Mouse (Mus musculus) adrenal gland, postnatal 4 days (tissue): ENCODE data around the gene Drg2. TPM values are rescaled to one million over a fixed set of nuclear protein-coding genes. Genes with fewer than 3 reads are reported as not detected.

ENCODE experiments used
- DNase-seq, 2 experiments: peaks; one replicate each; pipeline ENCODE4 v3.0.0; 2021 to 2022; ENCODE audit warnings: low spot score in 2 of 2, mixed read lengths in 2 of 2
- total RNA-seq, 2 experiments: library from RNA; stranded (reverse); gene quantifications; 2 replicates each; pipeline ENCODE4 v1.2.3; 2021

Drg2 gene
- total RNA-seq, 2 experiments from 2014 or later: 78.7 to 79.8 TPM

- DNase-seq: peak in 1 of 2 experiments; percentile 38
These were observed 11.6 kb downstream of the Drg2 start for GRCm38 (mm10) chr11:60465943-60466380.

DNA sequence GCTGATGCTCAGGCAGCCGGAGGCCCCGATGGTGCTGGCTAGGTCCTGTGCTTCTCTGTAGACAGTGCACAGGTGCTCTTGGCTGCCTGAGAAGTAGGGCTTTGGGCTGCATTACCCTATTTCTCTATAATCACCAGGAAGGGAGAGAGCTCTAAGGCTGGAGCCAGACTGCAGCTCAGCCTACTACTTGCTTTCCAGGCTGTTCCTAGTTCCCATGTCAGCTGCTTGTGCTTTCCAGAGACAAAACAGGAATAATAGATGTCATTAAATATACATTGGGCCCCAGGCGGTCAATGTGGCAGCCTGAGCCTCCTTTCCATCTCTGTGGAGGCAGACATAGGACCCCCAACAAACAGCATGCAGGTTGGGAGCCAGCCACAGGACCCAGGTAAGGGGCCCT is 14.6 kb downstream of the Drg2 start, which contains the start of gene Myo15:
Myo15 (plus strand) TSS at position 301 of the 400 bp plus-strand sequence.
- DNase-seq: no peak

GRCm38 (mm10) chr11:60470743-60471142 is 16.4 kb downstream of the Drg2 start:
- DNase-seq: no peak

GRCm38 (mm10) chr11:60474534-60474933 is 20.1 kb downstream of the Drg2 start:
- no peak for DNase-seq

GRCm38 (mm10) chr11:60475668-60476362 is 21.4 kb downstream of the Drg2 start:
- no peak for DNase-seq

DNA sequence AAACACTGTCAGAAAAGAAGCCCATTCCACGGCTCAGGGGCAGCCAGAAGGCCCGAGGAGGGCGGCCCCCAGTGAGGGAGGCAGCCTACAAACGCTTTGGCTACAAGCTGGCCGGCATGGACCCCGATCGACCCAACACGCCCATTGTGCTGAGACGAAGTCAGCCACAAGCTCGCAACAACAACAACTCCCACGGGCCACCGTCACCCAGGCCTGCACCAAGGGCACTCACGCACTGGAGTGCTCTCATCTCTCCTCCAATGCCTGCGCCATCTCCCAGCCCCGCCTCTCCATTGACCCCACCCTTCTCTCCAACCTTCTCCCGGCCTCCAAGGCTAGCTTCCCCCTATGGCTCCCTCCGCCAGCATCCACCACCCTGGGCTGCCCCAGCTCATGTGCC is 23.7 kb downstream of the Drg2 start:
- DNase-seq: peak; percentile 23 to 26

GRCm38 (mm10) chr11:60486267-60486666 is 31.9 kb downstream of the Drg2 start:
- DNase-seq: no peak

GRCm38 (mm10) chr11:60492726-60493125 is 38.3 kb downstream of the Drg2 start:
- DNase-seq: no peak

- no peak for DNase-seq
These were observed 41.3 kb downstream of the Drg2 start for GRCm38 (mm10) chr11:60495692-60496091.

- no peak for DNase-seq
These were observed 52.9 kb downstream of the Drg2 start for GRCm38 (mm10) chr11:60507281-60507680.

GRCm38 (mm10) chr11:60508950-60509349 is 54.6 kb downstream of the Drg2 start:
- DNase-seq: no peak

DNA sequence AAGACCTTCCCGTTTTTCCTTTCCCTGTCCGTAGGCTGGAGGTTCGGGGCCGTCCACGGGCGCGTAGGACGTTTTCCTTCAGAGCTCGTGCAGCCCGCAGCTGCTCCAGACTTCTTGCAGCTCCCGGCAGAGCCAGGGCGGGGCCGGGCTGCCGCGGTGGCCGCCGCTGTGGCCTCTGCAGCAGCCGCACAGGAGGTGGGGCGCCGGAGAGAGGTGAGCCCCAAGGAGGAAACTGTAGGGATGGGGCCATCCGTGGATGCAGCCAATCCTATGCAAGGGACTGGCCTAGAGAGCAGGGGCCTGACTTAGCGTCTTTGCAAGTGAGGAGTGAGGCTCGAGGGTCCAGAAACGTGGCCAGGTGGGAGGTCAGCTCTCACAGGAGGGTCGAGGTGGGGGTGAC is 55.1 kb downstream of the Drg2 start:
- no peak for DNase-seq

GRCm38 (mm10) chr11:60511893-60512292 is 57.5 kb downstream of the Drg2 start:
- DNase-seq: no peak

DNA sequence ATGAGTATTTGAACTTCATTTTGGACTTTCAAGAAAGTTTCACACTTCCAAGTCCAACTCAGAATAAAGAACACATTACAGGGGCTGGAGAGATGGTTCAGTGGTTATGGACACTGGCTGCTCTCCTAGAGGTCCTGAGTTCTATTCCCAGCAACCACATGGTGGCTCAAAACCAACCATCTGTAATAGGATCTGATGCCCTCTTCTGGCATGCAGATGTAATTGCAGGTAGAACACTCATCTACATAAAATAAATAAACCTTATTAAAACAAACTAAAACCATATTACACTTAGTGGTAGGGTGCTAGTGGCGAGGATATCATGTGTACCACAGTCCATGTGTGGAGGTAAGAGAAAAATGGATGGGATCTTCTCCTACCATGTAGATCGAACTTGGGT is 58.1 kb downstream of the Drg2 start:
- no peak for DNase-seq

DNA sequence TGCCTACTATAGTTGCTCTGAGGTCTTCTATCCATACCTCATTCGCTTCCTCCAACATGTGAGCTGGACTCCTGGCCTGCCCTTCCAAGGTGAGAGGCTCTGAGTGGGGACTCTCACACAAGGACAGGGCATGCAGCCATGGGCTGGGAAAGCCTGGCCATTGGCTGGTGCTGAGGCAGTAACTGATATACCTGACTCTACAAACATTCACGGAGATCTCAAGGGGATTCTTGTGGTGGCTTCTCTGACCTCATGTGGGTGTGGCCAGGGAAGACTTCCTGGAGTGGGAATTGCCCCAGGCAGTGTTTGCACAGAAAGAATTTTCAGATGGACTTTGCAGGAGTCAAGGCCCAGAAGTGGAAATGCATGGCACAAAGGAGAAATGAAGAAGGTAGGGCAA is 60.5 kb downstream of the Drg2 start:
- no peak for DNase-seq

- no peak for DNase-seq
These were observed 63.9 kb downstream of the Drg2 start for GRCm38 (mm10) chr11:60518305-60518704.

Other genes starting within 250 kb of the Drg2 start
- gene Srebf1, start 232.0 kb upstream of the Drg2 start, total RNA-seq: 100 to 1,000 TPM; 135 to 160 TPM
- gene Tom1l2, start 101.7 kb upstream of the Drg2 start, total RNA-seq: 10 to 100 TPM; 54.0 to 55.9 TPM
- 1 to 10 TPM; 1.8 to 2.6 TPM for gene Drc3, start 101.3 kb upstream of the Drg2 start, total RNA-seq
- gene Gid4, start 37.4 kb upstream of the Drg2 start, total RNA-seq: 10 to 100 TPM; 32.1 to 32.8 TPM
- 10 to 100 TPM; 63.2 to 76.7 TPM for gene Atpaf2, start 36.1 kb upstream of the Drg2 start, total RNA-seq
- gene Myo15, start 14.7 kb downstream of the Drg2 start, total RNA-seq: 1 to 10 TPM in 1 of 2 experiments, under 1 TPM in 1; 0.62 to 1.1 TPM
- 10 to 100 TPM; 85.6 to 86.2 TPM for gene Alkbh5, start 81.8 kb downstream of the Drg2 start, total RNA-seq
- 10 to 100 TPM; 36.5 to 41.6 TPM for gene Llgl1, start 245.1 kb downstream of the Drg2 start, total RNA-seq